Mouse (Mus musculus) ES-E14 (cell line): Measurements from ENCODE around the gene Ltbp3. TPM values are rescaled to one million over a fixed set of nuclear protein-coding genes. Genes with fewer than 3 reads are reported as not detected.

Experiments
- DNase-seq: peaks from one replicate; pipeline ENCODE4 v3.0.0-alpha.2; 2013; ENCODE audit warnings: low read depth, low spot score
- H3K27ac ChIP-seq: 2 replicates; pipeline ENCODE4 v1.5.1; 2012; ENCODE audit warnings: low read depth, mild to moderate bottlenecking, low read length, moderate library complexity, mixed read lengths; ENCODE audit not compliant: poor library complexity, insufficient read depth, severe bottlenecking
- H3K36me3 ChIP-seq: 2 replicates; pipeline ENCODE4 v1.6.1; 2012; ENCODE audit warnings: mild to moderate bottlenecking, low read length, moderate library complexity, mixed read lengths; ENCODE audit not compliant: control insufficient read depth, poor library complexity, insufficient read depth, severe bottlenecking
- H3K4me1 ChIP-seq, 2 experiments: fragments of 150-350 bp in 1 of 2; sonication (generic) in 1 of 2; 2 replicates each; pipeline ENCODE4 v1.6.1; 2012; ENCODE audit warnings: low read length in 2 of 2, mild to moderate bottlenecking in 1 of 2, mixed read lengths in 1 of 2; ENCODE audit not compliant: control insufficient read depth in 2 of 2, insufficient read depth in 2 of 2, poor library complexity in 1 of 2
- H3K4me3 ChIP-seq, 2 experiments: fragments of 150-350 bp in 1 of 2; sonication (generic) in 1 of 2; 2 replicates each; pipeline ENCODE4 v1.5.1; 2012; ENCODE audit warnings: low read length in 2 of 2, low read depth in 1 of 2, mild to moderate bottlenecking in 1 of 2, mixed read lengths in 1 of 2; ENCODE audit not compliant: insufficient read depth in 1 of 2, poor library complexity in 1 of 2, severe bottlenecking in 1 of 2
- H3K9ac ChIP-seq: 2 replicates; pipeline ENCODE4 v1.6.1; 2012; ENCODE audit warnings: low read depth, mild to moderate bottlenecking, low read length, mixed read lengths; ENCODE audit not compliant: poor library complexity, insufficient read depth, severe bottlenecking
- H3K9me3 ChIP-seq: fragments of 150-350 bp; sonication (generic); 2 replicates; pipeline ENCODE4 v1.6.1; 2012; ENCODE audit warnings: low read depth, mild to moderate bottlenecking, low read length; ENCODE audit not compliant: control insufficient read depth, insufficient read depth
- CHD2 ChIP-seq: IDR thresholded peaks from 2 replicates; pipeline ENCODE4 v1.6.1; 2014; ENCODE audit warnings: mild to moderate bottlenecking, low read depth, low read length, inconsistent platforms
- HCFC1 ChIP-seq: IDR thresholded peaks from 2 replicates; pipeline ENCODE4 v1.6.1; 2012; ENCODE audit warnings: low read length, inconsistent platforms, borderline replicate concordance; ENCODE audit not compliant: insufficient read depth
- MAFK ChIP-seq: IDR thresholded peaks from 2 replicates; pipeline ENCODE4 v1.6.1; 2014; ENCODE audit warnings: mild to moderate bottlenecking, low read depth, low read length, inconsistent platforms; ENCODE audit not compliant: insufficient read depth
- ZC3H11A ChIP-seq: IDR thresholded peaks from 2 replicates; pipeline ENCODE4 v1.6.1; 2012; ENCODE audit warnings: low read depth, mild to moderate bottlenecking, inconsistent platforms, low read length, borderline replicate concordance
- ZNF384 ChIP-seq: IDR thresholded peaks from 2 replicates; pipeline ENCODE4 v1.6.1; 2012; ENCODE audit warnings: low read depth, low read length, inconsistent platforms
- in situ Hi-C, 2 experiments: fragments of 600-800 bp; cut with MboI; formaldehyde crosslinking; loops; one replicate each; pipeline ENCODE4 v1.15.1; 2025; ENCODE audit warnings: low sequenced_read_pairs in 2 of 2, inconsistent platforms in 1 of 2; ENCODE audit not compliant: unreplicated experiment in 2 of 2
- total RNA-seq: library from RNA; depleted of rRNA; stranded (reverse); fragments of 300-350 nt; gene quantifications from 2 replicates; pipeline ENCODE4 v1.2.3, GENCODE M21; 2012

Ltbp3 gene
- total RNA-seq, 1 experiment, result 7.0 TPM

GRCm38 (mm10) chr19:5721233-5721632 lies 19.5 kb upstream of the Ltbp3 start:
- TF ChIP-seq ZNF384, result no peak
- TF ChIP-seq ZC3H11A, result no peak
- no peak for TF ChIP-seq CHD2
- Histone ChIP-seq H3K36me3 (peaks cover 3% of the 10 kb centered on the region; the same call in 1 of the 2 replicates), H3K27ac (peak overlapping the region; percentile 9; the same call in 1 of the 2 replicates), H3K9ac (no peak overlapping the region), H3K9me3 (no peaks in the 10 kb centered on the region), H3K4me1 (peaks cover 2 to 13% of the 10 kb centered on the region in 2 experiments; a peak in 2 of 4 replicates), H3K4me3 (no peak overlapping the region)
- DNase-seq, result no peak
- in situ Hi-C loops, result no loop called here

GRCm38 (mm10) chr19:5722848-5723425 lies 17.8 kb upstream of the Ltbp3 start:
- TF ChIP-seq CHD2 (no peak), HCFC1 (no peak), MAFK (no peak), ZNF384 (no peak), ZC3H11A (no peak)

DNA sequence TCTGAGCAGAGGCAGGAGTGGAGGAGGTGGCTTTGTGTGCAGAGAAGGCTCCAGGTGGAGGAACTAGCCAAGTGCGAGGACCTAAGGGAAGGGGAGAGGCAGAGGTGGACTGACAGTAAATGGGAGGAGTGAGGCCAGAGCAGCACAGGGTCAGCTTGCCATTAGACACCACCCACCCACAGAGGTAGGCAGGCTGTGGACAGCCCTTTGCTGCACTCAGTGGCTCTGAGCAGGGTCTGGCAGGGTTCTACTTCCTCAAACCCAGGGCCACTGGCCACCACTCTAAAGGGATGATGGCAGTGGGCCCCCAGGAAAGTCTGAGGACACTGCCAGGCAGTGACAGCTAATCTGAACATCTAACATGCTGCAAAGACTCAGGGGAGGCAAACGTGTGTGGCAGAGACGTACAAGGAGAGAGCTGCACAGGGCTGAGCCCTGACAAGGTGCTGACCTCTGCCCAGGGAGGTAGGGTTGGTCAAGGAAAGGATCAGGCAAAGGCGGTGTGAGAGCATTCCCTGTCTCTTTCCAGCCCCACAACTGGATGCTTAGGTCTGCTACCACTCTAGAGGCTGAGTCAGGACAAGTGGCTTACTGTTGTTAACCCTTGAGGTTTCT lies 16.7 kb upstream of the Ltbp3 start:
- TF ChIP-seq ZC3H11A (no peak), CHD2 (no peak), ZNF384 (no peak), HCFC1 (no peak), MAFK (no peak)
- H3K9me3 ChIP-seq, result no peaks in the 10 kb centered on the region
- in situ Hi-C loops, result no loop called here
- DNase-seq, result no peak
- peaks cover 3% of the 10 kb centered on the region; the same call in 1 of the 2 replicates for H3K36me3 ChIP-seq
- H3K4me3 ChIP-seq, result no peak overlapping the region
- H3K9ac ChIP-seq, result no peak overlapping the region
- H3K4me1 ChIP-seq, result peaks cover 2 to 25% of the 10 kb centered on the region in 2 experiments; a peak in 2 of 4 replicates
- no peak overlapping the region for H3K27ac ChIP-seq

More at GRCm38 (mm10) chr19:5722848-5723425, 17.8 kb upstream of the Ltbp3 start:
- H3K4me1 ChIP-seq, result peaks cover 2 to 19% of the 10 kb centered on the region in 2 experiments; a peak in 2 of 4 replicates
- no peak overlapping the region for H3K27ac ChIP-seq
- DNase-seq, result no peak
- no peaks in the 10 kb centered on the region for H3K9me3 ChIP-seq
- H3K36me3 ChIP-seq, result peaks cover 3% of the 10 kb centered on the region; the same call in 1 of the 2 replicates
- H3K9ac ChIP-seq, result no peak overlapping the region
- no peak overlapping the region for H3K4me3 ChIP-seq
- in situ Hi-C loops, result no loop called here

GRCm38 (mm10) chr19:5724549-5724941 lies 16.2 kb upstream of the Ltbp3 start:
- in situ Hi-C loops, result no loop called here
- peaks cover 2 to 25% of the 10 kb centered on the region in 2 experiments; a peak in 2 of 4 replicates for H3K4me1 ChIP-seq
- H3K4me3 ChIP-seq, result no peak overlapping the region
- no peak for TF ChIP-seq MAFK
- TF ChIP-seq ZC3H11A, result no peak
- TF ChIP-seq ZNF384, result no peak
- TF ChIP-seq CHD2, result no peak
- no peak for TF ChIP-seq HCFC1
- no peak overlapping the region for H3K27ac ChIP-seq
- no peak for DNase-seq
- peaks cover 3% of the 10 kb centered on the region; the same call in 1 of the 2 replicates for H3K36me3 ChIP-seq
- H3K9ac ChIP-seq, result no peak overlapping the region
- no peaks in the 10 kb centered on the region for H3K9me3 ChIP-seq
